Mouse (Mus musculus): Measurements from ENCODE around the gene AL731706.1. TPM values are rescaled to one million over a fixed set of nuclear protein-coding genes. Genes with fewer than 3 reads are reported as not detected.

The AL731706.1 gene
- polyA plus RNA-seq (2015; fragmentation: Nextera tagmentation; extraction: Ambion mirVana), result 21.9 and 22.3 TPM in 2 replicates

DNA sequence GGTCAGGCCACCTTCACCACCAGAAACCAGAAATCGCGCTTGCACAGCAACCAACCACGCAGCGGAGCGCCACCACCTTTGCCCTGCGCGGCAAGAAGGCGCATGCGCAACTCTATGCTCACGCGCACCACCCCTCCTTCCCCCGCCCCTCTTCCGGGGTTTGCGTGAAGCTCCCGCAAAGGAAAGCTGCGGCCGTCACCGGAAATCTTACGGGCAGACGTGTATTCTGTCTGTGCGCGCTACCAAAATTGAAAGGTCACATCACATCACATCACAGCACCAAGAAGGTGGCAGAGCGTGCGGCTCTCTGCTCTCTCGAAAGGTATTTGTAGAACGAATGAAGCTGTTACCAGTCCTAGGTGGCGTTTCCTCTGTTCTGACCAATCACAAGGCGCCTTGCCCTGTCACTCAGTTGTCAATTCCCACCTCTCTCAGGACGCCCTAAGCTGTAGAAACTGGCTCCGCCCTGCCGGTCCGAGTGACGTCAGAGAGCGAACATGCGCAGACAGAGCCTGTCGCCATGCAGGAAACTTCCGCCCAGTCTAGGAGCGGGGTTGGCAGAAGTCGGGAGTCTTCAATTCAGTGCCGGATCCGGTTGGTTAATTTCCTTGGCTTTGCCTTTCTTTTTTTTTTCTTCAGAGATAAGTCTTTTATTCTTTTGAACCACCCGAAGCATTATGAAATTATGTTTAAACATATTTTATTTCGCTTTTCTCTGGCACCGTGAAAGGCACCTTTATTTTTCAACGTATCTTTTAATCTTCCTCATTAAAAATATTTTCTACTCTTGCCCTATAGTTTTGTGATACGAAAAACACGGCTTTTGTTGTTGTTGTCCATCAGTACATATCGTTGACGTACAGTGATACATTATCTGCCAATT, at the start of gene AL731706.1, which contains the start of the genes Slx4ip and Mkks:
Gene AL731706.1 (minus strand): TSS at position 322 of the 883 bp plus-strand sequence.
Gene Slx4ip (plus strand): TSS at position 151 of the 883 bp plus-strand sequence.
Gene Mkks (minus strand): TSS at position 322 of the 883 bp plus-strand sequence.
- Histone ChIP-seq H3K9ac (peak within 1 kb of the TSS; percentile 68), H3K4me1 (replicated peaks) (peaks cover 25% of the 10 kb centered on the region), H3K27ac (replicated peaks) (peak within 1 kb of the TSS; percentile 96), H3K9me3 (no peaks in the 10 kb centered on the region), H3K4me3 (peak within 1 kb of the TSS; percentile 69), H3K36me3 (no peaks in the 10 kb centered on the region), H3K27me3 (no peaks in the 10 kb centered on the region), H3K4me2 (peak within 1 kb of the TSS; percentile 62)
- ATAC-seq (ENCODE audit: low FRiP score, low read depth), result peak; percentile 98
- under 1% methylated on average over 49 of the region's 49 CpGs for WGBS

GRCm38 (mm10) chr2:136938249-136938648, 47.1 kb upstream of the AL731706.1 start:
- no peak overlapping the region for H3K9ac ChIP-seq
- H3K4me2 ChIP-seq, result no peak overlapping the region
- H3K4me3 ChIP-seq, result no peak overlapping the region
- no peaks in the 10 kb centered on the region for H3K9me3 ChIP-seq
- H3K36me3 ChIP-seq, result no peaks in the 10 kb centered on the region
- ATAC-seq (ENCODE audit: low FRiP score, low read depth), result no peak
- no peaks in the 10 kb centered on the region for H3K27me3 ChIP-seq
- H3K4me1 ChIP-seq (replicated peaks), result no peaks in the 10 kb centered on the region
- no peak overlapping the region for H3K27ac ChIP-seq (replicated peaks)
- WGBS, result 83% methylated on average over 1 of the region's 1 CpGs

GRCm38 (mm10) chr2:136936391-136937288, 45.5 kb upstream of the AL731706.1 start:
- Histone ChIP-seq H3K4me3 (no peak overlapping the region), H3K36me3 (no peaks in the 10 kb centered on the region), H3K27me3 (no peaks in the 10 kb centered on the region), H3K9me3 (no peaks in the 10 kb centered on the region), H3K27ac (replicated peaks) (no peak overlapping the region), H3K9ac (no peak overlapping the region), H3K4me1 (replicated peaks) (no peaks in the 10 kb centered on the region), H3K4me2 (no peak overlapping the region)
- ATAC-seq (ENCODE audit: low FRiP score, low read depth), result no peak
- 93% methylated on average over 4 of the region's 4 CpGs for WGBS

DNA sequence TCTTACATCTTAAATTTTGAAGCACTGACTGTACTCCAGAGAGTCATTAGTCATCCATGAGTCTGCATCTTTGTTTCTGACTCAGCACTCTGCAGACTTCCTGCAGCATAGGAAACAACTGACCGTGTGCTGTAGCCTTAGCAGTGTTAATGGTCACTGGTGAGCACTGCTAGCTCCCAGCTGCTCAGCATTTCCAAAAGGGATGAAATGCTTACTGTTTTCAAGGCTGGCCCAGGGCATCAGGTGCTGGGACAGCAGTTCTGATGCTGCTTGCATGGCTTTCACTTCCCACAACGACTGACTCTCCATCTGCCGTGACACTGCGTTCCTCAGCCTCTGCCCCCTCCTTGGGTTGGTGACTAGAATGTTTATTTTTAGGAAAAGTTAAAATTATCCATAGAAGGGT, 29.8 kb upstream of the AL731706.1 start:
- no peaks in the 10 kb centered on the region for H3K9me3 ChIP-seq
- no peak for ATAC-seq (ENCODE audit: low FRiP score, low read depth)
- no peaks in the 10 kb centered on the region; the same call in 1 of the 2 replicates for H3K4me1 ChIP-seq (replicated peaks)
- 54% methylated on average over 4 of the region's 4 CpGs for WGBS
- no peaks in the 10 kb centered on the region for H3K27me3 ChIP-seq
- no peaks in the 10 kb centered on the region for H3K36me3 ChIP-seq
- H3K4me2 ChIP-seq, result no peak overlapping the region
- no peak overlapping the region for H3K4me3 ChIP-seq
- H3K9ac ChIP-seq, result no peak overlapping the region
- H3K27ac ChIP-seq (replicated peaks), result no peak overlapping the region

GRCm38 (mm10) chr2:136920257-136920993, 29.2 kb upstream of the AL731706.1 start:
- Histone ChIP-seq H3K4me3 (no peak overlapping the region), H3K27me3 (no peaks in the 10 kb centered on the region), H3K4me1 (replicated peaks) (no peaks in the 10 kb centered on the region; the same call in 1 of the 2 replicates), H3K36me3 (no peaks in the 10 kb centered on the region), H3K27ac (replicated peaks) (no peak overlapping the region), H3K4me2 (no peak overlapping the region), H3K9ac (no peak overlapping the region), H3K9me3 (no peaks in the 10 kb centered on the region)
- WGBS, result 91% methylated on average over 3 of the region's 3 CpGs
- ATAC-seq (ENCODE audit: low FRiP score, low read depth), result no peak

GRCm38 (mm10) chr2:136919433-136919832, 28.2 kb upstream of the AL731706.1 start:
- no peak overlapping the region for H3K4me3 ChIP-seq
- H3K4me2 ChIP-seq, result no peak overlapping the region
- WGBS, result 94% methylated on average over 1 of the region's 1 CpGs
- no peak overlapping the region for H3K27ac ChIP-seq (replicated peaks)
- H3K27me3 ChIP-seq, result no peaks in the 10 kb centered on the region
- no peak for ATAC-seq (ENCODE audit: low FRiP score, low read depth)
- H3K9me3 ChIP-seq, result no peaks in the 10 kb centered on the region
- no peaks in the 10 kb centered on the region; the same call in 1 of the 2 replicates for H3K4me1 ChIP-seq (replicated peaks)
- H3K9ac ChIP-seq, result no peak overlapping the region
- no peaks in the 10 kb centered on the region for H3K36me3 ChIP-seq

GRCm38 (mm10) chr2:136914334-136914902, 23.2 kb upstream of the AL731706.1 start:
- peak; percentile 81 for ATAC-seq (ENCODE audit: low FRiP score, low read depth)
- H3K27ac ChIP-seq (replicated peaks), result no peak overlapping the region
- peaks cover 6% of the 10 kb centered on the region for H3K4me1 ChIP-seq (replicated peaks)
- no peaks in the 10 kb centered on the region for H3K36me3 ChIP-seq
- no peak overlapping the region for H3K4me2 ChIP-seq
- H3K9ac ChIP-seq, result no peak overlapping the region
- WGBS, result 26% methylated on average over 3 of the region's 3 CpGs
- no peaks in the 10 kb centered on the region for H3K9me3 ChIP-seq
- H3K27me3 ChIP-seq, result no peaks in the 10 kb centered on the region
- H3K4me3 ChIP-seq, result no peak overlapping the region

GRCm38 (mm10) chr2:136913021-136913420, 21.8 kb upstream of the AL731706.1 start:
- H3K36me3 ChIP-seq, result no peaks in the 10 kb centered on the region
- H3K9me3 ChIP-seq, result no peaks in the 10 kb centered on the region
- no peaks in the 10 kb centered on the region for H3K27me3 ChIP-seq
- H3K4me2 ChIP-seq, result no peak overlapping the region
- ATAC-seq (ENCODE audit: low FRiP score, low read depth), result no peak
- no peak overlapping the region for H3K27ac ChIP-seq (replicated peaks)
- H3K4me1 ChIP-seq (replicated peaks), result peaks cover 6% of the 10 kb centered on the region
- no peak overlapping the region for H3K4me3 ChIP-seq
- H3K9ac ChIP-seq, result no peak overlapping the region
- 37% methylated on average over 3 of the region's 3 CpGs for WGBS

GRCm38 (mm10) chr2:136911958-136912411, 20.8 kb upstream of the AL731706.1 start:
- no peak overlapping the region; the same call in 1 of the 2 replicates for H3K27ac ChIP-seq (replicated peaks)
- WGBS, result 8% methylated on average over 4 of the region's 4 CpGs
- no peaks in the 10 kb centered on the region for H3K27me3 ChIP-seq
- peaks cover 6% of the 10 kb centered on the region for H3K4me1 ChIP-seq (replicated peaks)
- H3K9ac ChIP-seq, result no peak overlapping the region
- no peak overlapping the region for H3K4me2 ChIP-seq
- no peaks in the 10 kb centered on the region for H3K36me3 ChIP-seq
- no peaks in the 10 kb centered on the region for H3K9me3 ChIP-seq
- ATAC-seq (ENCODE audit: low FRiP score, low read depth), result 0 out of 2 replicates have a peak, but pooled peaks have one; percentile 23
- no peak overlapping the region for H3K4me3 ChIP-seq

- Histone ChIP-seq H3K9ac (no peak overlapping the region), H3K4me3 (no peak overlapping the region), H3K27me3 (no peaks in the 10 kb centered on the region), H3K4me2 (no peak overlapping the region), H3K9me3 (no peaks in the 10 kb centered on the region), H3K36me3 (peaks cover 3% of the 10 kb centered on the region; the same call in 1 of the 2 replicates), H3K27ac (replicated peaks) (no peak overlapping the region), H3K4me1 (replicated peaks) (peaks cover 6% of the 10 kb centered on the region)
- 67% methylated on average over 2 of the region's 2 CpGs for WGBS
- no peak for ATAC-seq (ENCODE audit: low FRiP score, low read depth)
These were observed 18.1 kb upstream of the AL731706.1 start for GRCm38 (mm10) chr2:136909298-136909697.

DNA sequence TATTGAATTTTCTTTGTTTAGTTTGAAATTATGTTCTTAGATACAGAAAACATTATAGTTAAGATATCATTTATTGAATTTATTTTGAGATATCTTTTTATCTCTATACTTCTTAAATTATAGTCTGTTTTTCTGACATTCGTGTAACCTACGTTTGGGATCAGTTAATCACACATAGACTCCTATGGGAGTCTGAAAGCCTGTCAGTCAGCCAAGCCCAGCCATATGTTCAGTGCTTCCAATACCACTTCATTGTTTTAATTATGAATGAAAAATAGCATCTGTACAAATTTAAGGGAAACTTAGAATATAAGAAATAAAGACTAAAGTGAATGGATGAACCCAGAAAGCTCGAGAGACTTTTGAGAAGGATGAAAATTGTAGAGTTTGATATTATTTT, 17.4 kb upstream of the AL731706.1 start:
- H3K9ac ChIP-seq, result no peak overlapping the region
- no peak overlapping the region for H3K4me3 ChIP-seq
- H3K27me3 ChIP-seq, result no peaks in the 10 kb centered on the region
- H3K4me2 ChIP-seq, result no peak overlapping the region
- peaks cover 6% of the 10 kb centered on the region for H3K4me1 ChIP-seq (replicated peaks)
- H3K27ac ChIP-seq (replicated peaks), result no peak overlapping the region
- WGBS, result 60% methylated on average over 3 of the region's 3 CpGs
- H3K9me3 ChIP-seq, result no peaks in the 10 kb centered on the region
- ATAC-seq (ENCODE audit: low FRiP score, low read depth), result no peak
- peaks cover 3% of the 10 kb centered on the region; the same call in 1 of the 2 replicates for H3K36me3 ChIP-seq
